9 mouse cellular contexts compared by ENCODE assay signal in the genomic region with DNA sequence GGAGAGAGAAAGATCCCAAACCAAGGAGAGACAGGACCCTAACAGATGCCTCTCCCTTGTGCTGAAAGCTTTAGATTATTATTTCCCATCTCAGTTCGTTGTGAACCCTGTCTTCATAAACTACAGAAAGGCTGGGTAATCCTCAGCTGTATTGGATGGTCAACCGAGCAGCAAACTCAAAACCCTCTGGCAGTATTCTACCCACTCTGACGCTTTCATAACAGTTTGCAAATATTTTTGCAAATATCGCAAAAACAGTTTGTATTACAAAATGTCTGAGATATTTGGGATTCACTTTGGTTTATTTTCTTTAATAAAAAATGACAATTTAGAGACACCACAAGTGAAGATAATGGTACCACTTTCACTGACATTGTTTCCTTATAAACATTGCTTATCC. TPM values are rescaled to one million over a fixed set of nuclear protein-coding genes. Genes with fewer than 3 reads are reported as not detected.
DNase-seq lines count a peak whose midpoint lies in the region; ATAC-seq and TF ChIP-seq lines count a peak whose summit lies in the region.
"Had no signal": no experiment of that assay in that cellular context is flagged by ENCODE, and none has a peak within 500 bp of the region (broad histone marks: within the 10 kb centered on the region; RNA-seq: fewer than 3 reads in every experiment).

No protein-coding gene starts in this region.

- peak overlapping the region; percentile 62 for H3K4me3 ChIP-seq in kidney, embryonic 14.5 days (ENCODE audit: low read length)
- H3K4me3 ChIP-seq in kidney, adult 2 months (ENCODE audit: insufficient read depth, low read depth, low read length): no peak overlapping the region
- peak overlapping the region; percentile 66 for H3K4me3 ChIP-seq in embryonic facial prominence, embryonic 13.5 days
- H3K4me3 ChIP-seq in intestine, embryonic 14.5 days (ENCODE audit: low read depth, low read length): peak overlapping the region; percentile 68; the same call in 1 of the 2 replicates
- peak overlapping the region; percentile 52; the same call in 1 of the 2 replicates for H3K4me3 ChIP-seq in midbrain, postnatal 0 days (ENCODE audit: low read depth, low read length)

- H3K4me2 ChIP-seq in kidney, embryonic 14.5 days (replicated peaks; ENCODE audit: low read depth, low read length): peak overlapping the region; percentile 57
- peak overlapping the region; percentile 87 for H3K4me2 ChIP-seq in embryonic facial prominence, embryonic 13.5 days
- peak overlapping the region; percentile 94 for H3K4me2 ChIP-seq in intestine, embryonic 14.5 days (ENCODE audit: low read length)
- H3K4me2 ChIP-seq in midbrain, postnatal 0 days (ENCODE audit: low read depth, low read length, poor library complexity, severe bottlenecking): peak overlapping the region; percentile 73

- H3K27ac ChIP-seq in kidney, embryonic 14.5 days (ENCODE audit: low read depth, low read length): no peak overlapping the region
- no peak overlapping the region for H3K27ac ChIP-seq in kidney, adult 2 months (ENCODE audit: insufficient read depth, low read depth, low read length)
- H3K27ac ChIP-seq in embryonic facial prominence, embryonic 13.5 days: peak overlapping the region; percentile 100; the same call in 1 of the 2 replicates
- peak overlapping the region; percentile 98 for H3K27ac ChIP-seq in intestine, embryonic 14.5 days (ENCODE audit: low read depth)
- peak overlapping the region; percentile 100 for H3K27ac ChIP-seq in midbrain, postnatal 0 days (ENCODE audit: low read depth, low read length)

- DNase-seq in kidney, adult 2 months: no peak
- DNase-seq in intestine, embryonic 14.5 days (ENCODE audit: low spot score): no peak
- no peak for DNase-seq in midbrain, postnatal 0 days (ENCODE audit: low spot score)
- no peak for DNase-seq in ovary, postnatal 10 days (ENCODE audit: low spot score)
- DNase-seq in cerebellum, adult 11-12 months: no peak

- H3K9me3 ChIP-seq in kidney, embryonic 14.5 days (ENCODE audit: control insufficient read depth, low read length): no peaks in the 10 kb centered on the region
- H3K9me3 ChIP-seq in embryonic facial prominence, embryonic 13.5 days: no peaks in the 10 kb centered on the region
- H3K9me3 ChIP-seq in intestine, embryonic 14.5 days (ENCODE audit: control insufficient read depth, low read length): no peaks in the 10 kb centered on the region
- no peaks in the 10 kb centered on the region for H3K9me3 ChIP-seq in midbrain, postnatal 0 days (ENCODE audit: low read length)

- H3K9ac ChIP-seq in kidney, embryonic 14.5 days (ENCODE audit: low read depth, low read length): no peak overlapping the region
- no peak overlapping the region for H3K9ac ChIP-seq in embryonic facial prominence, embryonic 13.5 days
- H3K9ac ChIP-seq in intestine, embryonic 14.5 days (ENCODE audit: low read length): peak overlapping the region; percentile 83; the same call in 1 of the 2 replicates
- peak overlapping the region; percentile 86 for H3K9ac ChIP-seq in midbrain, postnatal 0 days (replicated peaks; ENCODE audit: low read length, poor library complexity, severe bottlenecking)

- 68% methylated on average over 4 of the region's 4 CpGs for WGBS in kidney, embryonic 14.5 days
- 65% methylated on average over 4 of the region's 4 CpGs for WGBS in kidney, adult 2 months
- 76% methylated on average over 4 of the region's 4 CpGs for WGBS in embryonic facial prominence, embryonic 13.5 days
- 76% methylated on average over 4 of the region's 4 CpGs for WGBS in intestine, embryonic 14.5 days
- 49% methylated on average over 4 of the region's 4 CpGs for WGBS in midbrain, postnatal 0 days

- no peak for TF ChIP-seq CTCF in kidney, adult 2 months (conservative IDR thresholded peaks at IDR 0.05; ENCODE audit: insufficient read depth, insufficient read length, low read depth, low read length)
- TF ChIP-seq CTCF in midbrain, postnatal 0 days (IDR thresholded peaks at IDR 0.05): no peak

- no peaks in the 10 kb centered on the region for H3K36me3 ChIP-seq in kidney, embryonic 14.5 days (ENCODE audit: control insufficient read depth, insufficient read depth, low read length)
- no peaks in the 10 kb centered on the region for H3K36me3 ChIP-seq in kidney, adult 2 months (ENCODE audit: control insufficient read depth, insufficient read depth, low read length)
- H3K36me3 ChIP-seq in embryonic facial prominence, embryonic 13.5 days: no peaks in the 10 kb centered on the region
- no peaks in the 10 kb centered on the region for H3K36me3 ChIP-seq in intestine, embryonic 14.5 days (ENCODE audit: control insufficient read depth, insufficient read depth, low read length)
- no peaks in the 10 kb centered on the region for H3K36me3 ChIP-seq in midbrain, postnatal 0 days (ENCODE audit: insufficient read depth, low read length)

- TF ChIP-seq POLR2A in kidney, adult 2 months (IDR thresholded peaks at IDR 0.05; ENCODE audit: low read depth, low read length): no peak

- no peaks in the 10 kb centered on the region for H3K27me3 ChIP-seq in kidney, embryonic 14.5 days (ENCODE audit: control insufficient read depth, insufficient read depth, low read length)
- H3K27me3 ChIP-seq in kidney, adult 2 months (replicated peaks; ENCODE audit: control insufficient read depth, insufficient read depth, low read length): no peaks in the 10 kb centered on the region
- 0 out of 2 replicates have a peak, but pooled peaks cover 5% of the 10 kb centered on the region for H3K27me3 ChIP-seq in embryonic facial prominence, embryonic 13.5 days
- H3K27me3 ChIP-seq in intestine, embryonic 14.5 days (replicated peaks; ENCODE audit: control insufficient read depth, insufficient read depth, low read length): no peaks in the 10 kb centered on the region
- no peaks in the 10 kb centered on the region; the same call in 1 of the 2 replicates for H3K27me3 ChIP-seq in midbrain, postnatal 0 days (ENCODE audit: insufficient read depth, low read length)
- H3K27me3 ChIP-seq: Patski had no signal

- peaks cover 5% of the 10 kb centered on the region; the same call in 1 of the 2 replicates for H3K4me1 ChIP-seq in kidney, embryonic 14.5 days (ENCODE audit: control insufficient read depth, insufficient read depth, low read length)
- H3K4me1 ChIP-seq in kidney, adult 2 months (ENCODE audit: control insufficient read depth, insufficient read depth, low read length): 0 out of 2 replicates have a peak, but pooled peaks cover 2% of the 10 kb centered on the region
- peaks cover 29% of the 10 kb centered on the region for H3K4me1 ChIP-seq in embryonic facial prominence, embryonic 13.5 days
- H3K4me1 ChIP-seq in intestine, embryonic 14.5 days (replicated peaks; ENCODE audit: control insufficient read depth, insufficient read depth, low read length): peaks cover 9% of the 10 kb centered on the region; the same call in 1 of the 2 replicates
- peaks cover 10% of the 10 kb centered on the region; the same call in 1 of the 2 replicates for H3K4me1 ChIP-seq in midbrain, postnatal 0 days (ENCODE audit: insufficient read depth, low read length)

- ATAC-seq in kidney, embryonic 14.5 days (ENCODE audit: low FRiP score, low TSS enrichment): no peak
- no peak for ATAC-seq in embryonic facial prominence, embryonic 13.5 days (ENCODE audit: insufficient number of reproducible peaks, insufficient read depth, low FRiP score, low TSS enrichment, low read depth)
- ATAC-seq in intestine, embryonic 14.5 days (replicated peaks; ENCODE audit: low FRiP score, low TSS enrichment, low read depth): no peak
- no peak for ATAC-seq in midbrain, postnatal 0 days (ENCODE audit: low FRiP score)
- ATAC-seq in megakaryocyte progenitor cell, adult 5-6 weeks (replicated peaks; ENCODE audit: poor library complexity): no peak

RNA-seq across cellular contexts. Expression of a gene that starts 1.4 kb away (rescaled TPM):
- polyA plus RNA-seq in kidney, embryonic 14.5 days (2014; fragmentation: Nextera tagmentation; extraction: Ambion mirVana): 9.0 and 12.5 TPM in 2 replicates
- 6.9 and 8.1 TPM in 2 replicates for polyA plus RNA-seq in kidney, adult 2 months (2012; rRNA removed)
- 10.0 and 10.5 TPM in 2 replicates for polyA plus RNA-seq in embryonic facial prominence, embryonic 13.5 days (2015; fragmentation: Nextera tagmentation; extraction: Ambion mirVana)
- 8.9 and 10.1 TPM in 2 replicates for polyA plus RNA-seq in intestine, embryonic 14.5 days (2014; fragmentation: Nextera tagmentation; extraction: Ambion mirVana)
- 9.4 and 10.0 TPM in 2 replicates for total RNA-seq in midbrain, postnatal 0 days (2014; rRNA removed)
- 6.0 and 7.8 TPM in 2 replicates for polyA plus RNA-seq in midbrain, postnatal 0 days (2015; fragmentation: Nextera tagmentation; extraction: Ambion mirVana)
- total RNA-seq in megakaryocyte progenitor cell, adult 5-6 weeks (2015): 8.2 and 9.8 TPM in 2 replicates
- 4.3 and 6.0 TPM in 2 replicates for total RNA-seq in megakaryocyte progenitor cell, adult 5-6 weeks (2017)

RNA-seq across cellular contexts. Expression of a gene that starts 16.3 kb away (rescaled TPM):
- 14.6 and 15.3 TPM in 2 replicates for polyA plus RNA-seq in kidney, embryonic 14.5 days (2014; fragmentation: Nextera tagmentation; extraction: Ambion mirVana)
- 4.6 and 5.3 TPM in 2 replicates for polyA plus RNA-seq in kidney, adult 2 months (2012; rRNA removed)
- 2.1 and 3.2 TPM in 2 replicates for polyA plus RNA-seq in embryonic facial prominence, embryonic 13.5 days (2015; fragmentation: Nextera tagmentation; extraction: Ambion mirVana)
- polyA plus RNA-seq in intestine, embryonic 14.5 days (2014; fragmentation: Nextera tagmentation; extraction: Ambion mirVana): 4.4 and 5.0 TPM in 2 replicates
- 0.38 TPM in 1 of 2 replicates, not detected in the other for total RNA-seq in midbrain, postnatal 0 days (2014; rRNA removed)
- 0.20 and 0.60 TPM in 2 replicates for polyA plus RNA-seq in midbrain, postnatal 0 days (2015; fragmentation: Nextera tagmentation; extraction: Ambion mirVana)
- total RNA-seq in megakaryocyte progenitor cell, adult 5-6 weeks (2015): 0.67 TPM in 1 of 2 replicates, not detected in the other
- total RNA-seq in megakaryocyte progenitor cell, adult 5-6 weeks (2017): not detected in 2 replicates
- polyA plus RNA-seq: Patski had no signal

RNA-seq across cellular contexts. Expression of a gene that starts 58.5 kb away (rescaled TPM):
- 212 and 269 TPM in 2 replicates for polyA plus RNA-seq in kidney, embryonic 14.5 days (2014; fragmentation: Nextera tagmentation; extraction: Ambion mirVana)
- 22.2 and 24.3 TPM in 2 replicates for polyA plus RNA-seq in kidney, adult 2 months (2012; rRNA removed)
- 291 and 321 TPM in 2 replicates for polyA plus RNA-seq in embryonic facial prominence, embryonic 13.5 days (2015; fragmentation: Nextera tagmentation; extraction: Ambion mirVana)
- polyA plus RNA-seq in intestine, embryonic 14.5 days (2014; fragmentation: Nextera tagmentation; extraction: Ambion mirVana): 229 and 266 TPM in 2 replicates
- total RNA-seq in midbrain, postnatal 0 days (2014; rRNA removed): 1,211 and 1,370 TPM in 2 replicates
- polyA plus RNA-seq in midbrain, postnatal 0 days (2015; fragmentation: Nextera tagmentation; extraction: Ambion mirVana): 1,107 and 1,271 TPM in 2 replicates
- 42.6 and 55.9 TPM in 2 replicates for total RNA-seq in megakaryocyte progenitor cell, adult 5-6 weeks (2015)
- total RNA-seq in megakaryocyte progenitor cell, adult 5-6 weeks (2017): 113 and 168 TPM in 2 replicates

RNA-seq across cellular contexts. Expression of a gene that starts 59.7 kb away (rescaled TPM):
- polyA plus RNA-seq in kidney, embryonic 14.5 days (2014; fragmentation: Nextera tagmentation; extraction: Ambion mirVana): 85.6 and 162 TPM in 2 replicates
- 32.0 and 37.7 TPM in 2 replicates for polyA plus RNA-seq in kidney, adult 2 months (2012; rRNA removed)
- polyA plus RNA-seq in embryonic facial prominence, embryonic 13.5 days (2015; fragmentation: Nextera tagmentation; extraction: Ambion mirVana): 122 and 129 TPM in 2 replicates
- polyA plus RNA-seq in intestine, embryonic 14.5 days (2014; fragmentation: Nextera tagmentation; extraction: Ambion mirVana): 90.3 and 92.5 TPM in 2 replicates
- 92.0 and 114 TPM in 2 replicates for total RNA-seq in midbrain, postnatal 0 days (2014; rRNA removed)
- polyA plus RNA-seq in midbrain, postnatal 0 days (2015; fragmentation: Nextera tagmentation; extraction: Ambion mirVana): 143 and 148 TPM in 2 replicates
- total RNA-seq in megakaryocyte progenitor cell, adult 5-6 weeks (2015): 32.7 and 51.4 TPM in 2 replicates
- total RNA-seq in megakaryocyte progenitor cell, adult 5-6 weeks (2017): 9.1 and 18.1 TPM in 2 replicates

Comparison
In these comparisons a context has a peak if more than half of its experiments do, and no peak if none do; other contexts are left out.
1. H3K27ac ChIP-seq: peak in embryonic facial prominence, embryonic 13.5 days (single experiment), intestine, embryonic 14.5 days (single experiment) and midbrain, postnatal 0 days (single experiment); none in kidney, embryonic 14.5 days (single experiment) and kidney, adult 2 months (single experiment).
2. H3K9ac ChIP-seq: peak in intestine, embryonic 14.5 days (single experiment) and midbrain, postnatal 0 days (single experiment); none in kidney, embryonic 14.5 days (single experiment) and embryonic facial prominence, embryonic 13.5 days (single experiment).
3. Peak in every context shown above with its lines, with median percentiles within 50 percentile points of each other: H3K4me2 ChIP-seq.